8 mouse cellular contexts compared by ENCODE assay signal in the genomic region with DNA sequence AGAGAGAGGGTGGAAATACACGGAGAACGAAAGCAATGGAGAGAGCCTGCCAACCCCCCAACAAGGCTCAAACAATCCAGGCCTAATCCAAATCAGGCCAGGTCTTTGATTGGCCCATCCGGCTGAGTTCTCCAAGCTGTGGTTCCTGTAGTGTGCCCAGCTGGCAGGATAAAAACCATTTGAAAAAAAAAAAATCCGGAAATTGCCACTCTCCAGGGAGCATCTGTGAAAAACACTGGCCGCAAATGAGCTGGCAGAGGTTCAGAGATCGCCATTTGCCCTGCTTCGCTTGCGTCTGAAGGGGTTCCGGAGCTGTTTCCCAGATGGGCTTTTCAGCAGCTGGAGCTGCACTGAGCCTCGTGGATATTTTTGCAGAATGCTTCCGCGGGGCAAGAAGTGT.
DNase-seq lines count a peak whose midpoint lies in the region; ATAC-seq and TF ChIP-seq lines count a peak whose summit lies in the region.

No protein-coding gene starts in this region.

- 44% methylated on average over 12 of the region's 12 CpGs for WGBS in limb, embryonic 13.5 days
- whole genome bisulfite sequencing in limb, embryonic 10.5 days = 88% methylated on average over 12 of the region's 12 CpGs
- 79% methylated on average over 12 of the region's 12 CpGs for WGBS in stomach, postnatal 0 days
- 87% methylated on average over 12 of the region's 12 CpGs for WGBS in midbrain, embryonic 10.5 days

- H3K4me1 ChIP-seq in limb, embryonic 13.5 days = no peaks in the 10 kb centered on the region
- H3K4me1 ChIP-seq in limb, embryonic 10.5 days = no peaks in the 10 kb centered on the region
- H3K4me1 ChIP-seq in stomach, postnatal 0 days (replicated peaks; ENCODE audit: control insufficient read depth, insufficient read depth) = no peaks in the 10 kb centered on the region
- H3K4me1 ChIP-seq in midbrain, embryonic 10.5 days = no peaks in the 10 kb centered on the region

- no peak overlapping the region for H3K27ac ChIP-seq in limb, embryonic 13.5 days
- H3K27ac ChIP-seq in limb, embryonic 10.5 days = no peak overlapping the region
- H3K27ac ChIP-seq in layer of hippocampus, adult 2 months = no peak overlapping the region; the same call in 1 of the 2 replicates
- H3K27ac ChIP-seq in stomach, postnatal 0 days (replicated peaks) = no peak overlapping the region
- no peak overlapping the region for H3K27ac ChIP-seq in midbrain, embryonic 10.5 days (replicated peaks)

- no peak for TF ChIP-seq EP300 in stomach, postnatal 0 days (optimal IDR thresholded peaks at IDR 0.05)

- H3K4me2 ChIP-seq in limb, embryonic 13.5 days (replicated peaks) = no peak overlapping the region
- H3K4me2 ChIP-seq in stomach, postnatal 0 days (replicated peaks; ENCODE audit: low read depth) = no peak overlapping the region

- no peak for DNase-seq in limb, embryonic 10.5 days (ENCODE audit: low spot score)
- DNase-seq in cerebellum, postnatal 4 days (ENCODE audit: low spot score in 2 of 2) = peak; percentile 21 to 66
- peak; percentile 32 to 35 for DNase-seq in layer of hippocampus, adult 2 months (ENCODE audit: low spot score in 2 of 2)
- DNase-seq in right cerebral cortex, postnatal 25 days = peak; percentile 40
- no peak for DNase-seq in stomach, postnatal 0 days (ENCODE audit: low spot score)
- DNase-seq in thymus, postnatal 0 days (ENCODE audit: low spot score) = no peak
- no peak for DNase-seq in midbrain, embryonic 10.5 days (ENCODE audit: low spot score)

- H3K36me3 ChIP-seq in limb, embryonic 13.5 days = no peaks in the 10 kb centered on the region
- H3K36me3 ChIP-seq in limb, embryonic 10.5 days = no peaks in the 10 kb centered on the region
- H3K36me3 ChIP-seq in stomach, postnatal 0 days (ENCODE audit: control insufficient read depth, insufficient read depth, low read length) = no peaks in the 10 kb centered on the region
- no peaks in the 10 kb centered on the region for H3K36me3 ChIP-seq in midbrain, embryonic 10.5 days

- ATAC-seq in limb, embryonic 13.5 days (ENCODE audit: low FRiP score, low read depth) = peak; percentile 54; the same call in 1 of the 2 replicates
- ATAC-seq in stomach, postnatal 0 days (ENCODE audit: low FRiP score, low TSS enrichment) = no peak

- no peak for TF ChIP-seq CTCF in layer of hippocampus, adult 2 months (conservative IDR thresholded peaks at IDR 0.05)
- no peak for TF ChIP-seq CTCF in stomach, postnatal 0 days (IDR thresholded peaks at IDR 0.05; ENCODE audit: low read depth)

- no peaks in the 10 kb centered on the region for H3K27me3 ChIP-seq in limb, embryonic 13.5 days
- H3K27me3 ChIP-seq in limb, embryonic 10.5 days (ENCODE audit: low read depth, poor library complexity, severe bottlenecking) = no peaks in the 10 kb centered on the region
- H3K27me3 ChIP-seq in stomach, postnatal 0 days (ENCODE audit: control insufficient read depth, insufficient read depth, low read length) = no peaks in the 10 kb centered on the region
- no peaks in the 10 kb centered on the region for H3K27me3 ChIP-seq in midbrain, embryonic 10.5 days (ENCODE audit: low read depth, poor library complexity, severe bottlenecking)

- no peak overlapping the region for H3K9ac ChIP-seq in limb, embryonic 13.5 days
- H3K9ac ChIP-seq in stomach, postnatal 0 days (ENCODE audit: low read length) = no peak overlapping the region

- no peak overlapping the region for H3K4me3 ChIP-seq in limb, embryonic 13.5 days
- H3K4me3 ChIP-seq in limb, embryonic 10.5 days = no peak overlapping the region
- no peak overlapping the region for H3K4me3 ChIP-seq in layer of hippocampus, adult 2 months
- H3K4me3 ChIP-seq in stomach, postnatal 0 days (ENCODE audit: low read depth, low read length) = no peak overlapping the region
- H3K4me3 ChIP-seq in midbrain, embryonic 10.5 days = no peak overlapping the region

- no peaks in the 10 kb centered on the region for H3K9me3 ChIP-seq in limb, embryonic 13.5 days
- H3K9me3 ChIP-seq in limb, embryonic 10.5 days (replicated peaks) = no peaks in the 10 kb centered on the region
- H3K9me3 ChIP-seq in stomach, postnatal 0 days (ENCODE audit: control insufficient read depth, low read length) = no peaks in the 10 kb centered on the region
- H3K9me3 ChIP-seq in midbrain, embryonic 10.5 days (replicated peaks) = no peaks in the 10 kb centered on the region

Comparison
In these comparisons a context has a peak if more than half of its experiments do, and no peak if none do; other contexts are left out.
1. DNase-seq: peak in cerebellum, postnatal 4 days (2 of 2), layer of hippocampus, adult 2 months (2 of 2) and right cerebral cortex, postnatal 25 days (single experiment); none in limb, embryonic 10.5 days (single experiment), stomach, postnatal 0 days (single experiment), thymus, postnatal 0 days (single experiment) and midbrain, embryonic 10.5 days (single experiment).